Mouse (Mus musculus): ENCODE results near the gene Nipal4. TPM values are rescaled to one million over a fixed set of nuclear protein-coding genes. Genes with fewer than 3 reads are reported as not detected.
"Not testable (repeated sequence)": the region's sequence is repeated elsewhere in the genome, so short reads cannot be mapped to it uniquely, and the experiment has no call there.

Nipal4 gene
- polyA plus RNA-seq, 1 experiment, result 0.57 TPM

- H3K27me3 ChIP-seq (ENCODE audit: control insufficient read depth, insufficient read depth, low read length), result no peaks in the 10 kb centered on the region
- H3K4me1 ChIP-seq (ENCODE audit: control insufficient read depth, insufficient read depth, insufficient read length), result no peaks in the 10 kb centered on the region
- TF ChIP-seq CTCF (IDR thresholded peaks at IDR 0.05; ENCODE audit: extremely low read depth, insufficient read depth, insufficient read length, insufficient replicate concordance) (no peak), POLR2A (IDR thresholded peaks at IDR 0.05; ENCODE audit: low read depth, low read length) (no peak)
- H3K36me3 ChIP-seq (ENCODE audit: control insufficient read depth, insufficient read depth, low read length), result peaks cover 2% of the 10 kb centered on the region
- WGBS, result 90% methylated on average over 2 of the region's 2 CpGs
- no peak for DNase-seq (ENCODE audit: low read depth in 1 of 2, low spot score in 2 of 2)
- no peak overlapping the region for H3K4me3 ChIP-seq (ENCODE audit: extremely low read depth, insufficient read depth, insufficient read length)
- no peak overlapping the region for H3K27ac ChIP-seq (ENCODE audit: insufficient read depth, low read length)
These were observed 22.0 kb upstream of the Nipal4 start for GRCm38 (mm10) chr11:46188283-46188682.

DNA sequence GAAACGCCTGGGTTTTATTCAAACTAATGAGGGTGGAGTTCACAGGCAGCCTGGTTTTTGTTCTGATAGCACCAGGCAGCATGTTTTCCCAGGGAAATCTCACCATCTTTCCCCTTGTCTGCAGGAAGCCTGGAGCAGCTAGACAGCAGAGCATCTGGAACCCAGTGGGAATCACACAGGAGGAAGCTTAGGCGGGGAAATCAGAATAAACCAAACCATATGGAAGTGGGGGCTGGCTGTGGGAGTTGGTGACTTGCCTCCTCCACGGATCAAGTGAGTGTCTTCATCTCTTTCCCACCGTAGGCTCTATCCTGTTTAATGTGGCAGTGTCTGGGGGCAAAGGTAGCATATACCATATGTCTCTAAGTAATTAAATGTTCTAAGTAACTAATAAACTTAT lies 19.2 kb upstream of the Nipal4 start:
- no peak for TF ChIP-seq CTCF (IDR thresholded peaks at IDR 0.05; ENCODE audit: extremely low read depth, insufficient read depth, insufficient read length, insufficient replicate concordance)
- TF ChIP-seq POLR2A (IDR thresholded peaks at IDR 0.05; ENCODE audit: low read depth, low read length), result no peak
- WGBS, result 54% methylated on average over 4 of the region's 4 CpGs

GRCm38 (mm10) chr11:46184946-46185345 lies 18.6 kb upstream of the Nipal4 start:
- no peaks in the 10 kb centered on the region for H3K36me3 ChIP-seq (ENCODE audit: control insufficient read depth, insufficient read depth, low read length)
- no peaks in the 10 kb centered on the region for H3K4me1 ChIP-seq (ENCODE audit: control insufficient read depth, insufficient read depth, insufficient read length)
- 86% methylated on average over 3 of the region's 3 CpGs for WGBS
- H3K4me3 ChIP-seq (ENCODE audit: extremely low read depth, insufficient read depth, insufficient read length), result no peak overlapping the region
- H3K27me3 ChIP-seq (ENCODE audit: control insufficient read depth, insufficient read depth, low read length), result no peaks in the 10 kb centered on the region
- DNase-seq (ENCODE audit: low read depth in 1 of 2, low spot score in 2 of 2), result no peak
- no peak overlapping the region for H3K27ac ChIP-seq (ENCODE audit: insufficient read depth, low read length)
- TF ChIP-seq CTCF (IDR thresholded peaks at IDR 0.05; ENCODE audit: extremely low read depth, insufficient read depth, insufficient read length, insufficient replicate concordance) (no peak), POLR2A (IDR thresholded peaks at IDR 0.05; ENCODE audit: low read depth, low read length) (no peak)

More for the DNA sequence above, 19.2 kb upstream of the Nipal4 start:
- Histone ChIP-seq H3K4me3 (ENCODE audit: extremely low read depth, insufficient read depth, insufficient read length) (no peak overlapping the region), H3K27me3 (ENCODE audit: control insufficient read depth, insufficient read depth, low read length) (no peaks in the 10 kb centered on the region), H3K4me1 (ENCODE audit: control insufficient read depth, insufficient read depth, insufficient read length) (no peaks in the 10 kb centered on the region), H3K36me3 (ENCODE audit: control insufficient read depth, insufficient read depth, low read length) (no peaks in the 10 kb centered on the region), H3K27ac (ENCODE audit: insufficient read depth, low read length) (no peak overlapping the region)
- DNase-seq (ENCODE audit: low read depth in 1 of 2, low spot score in 2 of 2), result no peak

GRCm38 (mm10) chr11:46182031-46182430 lies 15.7 kb upstream of the Nipal4 start:
- WGBS, result 96% methylated on average over 1 of the region's 1 CpGs
- not testable (repeated sequence) for H3K4me1 ChIP-seq (ENCODE audit: control insufficient read depth, insufficient read depth, insufficient read length); H3K36me3 ChIP-seq (ENCODE audit: control insufficient read depth, insufficient read depth, low read length); DNase-seq (ENCODE audit: low read depth in 1 of 2, low spot score in 2 of 2); H3K4me3 ChIP-seq (ENCODE audit: extremely low read depth, insufficient read depth, insufficient read length); H3K27me3 ChIP-seq (ENCODE audit: control insufficient read depth, insufficient read depth, low read length); H3K27ac ChIP-seq (ENCODE audit: insufficient read depth, low read length)

DNA sequence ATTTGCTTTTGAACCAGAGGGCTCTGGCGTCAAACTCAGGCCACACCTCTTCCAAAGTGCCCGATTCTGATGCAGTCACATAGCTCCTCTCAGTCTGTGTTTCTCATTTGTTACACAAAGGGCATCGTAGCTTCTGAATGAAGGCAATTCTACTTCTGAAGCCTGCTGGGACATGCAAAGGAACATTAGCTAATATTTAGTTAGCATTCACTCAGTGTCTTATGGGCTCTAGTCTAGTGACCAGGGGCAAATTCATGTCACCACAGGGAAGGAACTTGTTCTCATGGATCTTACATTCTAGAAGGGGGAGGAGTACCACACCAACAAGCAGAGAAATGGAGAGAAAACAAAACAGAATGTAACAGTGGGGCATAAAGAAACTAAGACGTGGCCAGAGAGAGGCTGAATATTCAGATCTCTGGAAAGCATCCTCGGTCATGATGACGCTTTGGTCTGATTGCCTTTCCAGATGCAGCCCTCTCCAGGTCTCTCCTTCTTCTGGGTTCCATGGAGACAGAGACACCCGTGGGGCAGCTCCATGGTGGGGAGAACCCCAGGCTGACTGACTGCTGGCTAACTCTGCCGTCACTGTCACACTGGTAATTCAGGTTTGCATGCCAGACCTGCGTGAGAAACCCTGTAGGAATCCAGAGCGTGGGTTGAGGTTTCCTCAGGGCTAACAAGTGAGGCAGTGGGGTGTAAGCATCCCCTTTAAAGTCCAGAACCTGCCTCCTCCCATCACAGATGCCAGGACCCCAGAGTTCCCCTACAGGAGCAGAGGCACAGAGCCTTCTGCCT lies 11.1 kb upstream of the Nipal4 start:
- DNase-seq (ENCODE audit: low read depth in 1 of 2, low spot score in 2 of 2), result no peak
- TF ChIP-seq POLR2A (IDR thresholded peaks at IDR 0.05; ENCODE audit: low read depth, low read length), result no peak
- no peak for TF ChIP-seq CTCF (IDR thresholded peaks at IDR 0.05; ENCODE audit: extremely low read depth, insufficient read depth, insufficient read length, insufficient replicate concordance)
- Histone ChIP-seq H3K36me3 (ENCODE audit: control insufficient read depth, insufficient read depth, low read length) (no peaks in the 10 kb centered on the region), H3K27ac (ENCODE audit: insufficient read depth, low read length) (no peak overlapping the region), H3K27me3 (ENCODE audit: control insufficient read depth, insufficient read depth, low read length) (no peaks in the 10 kb centered on the region), H3K4me3 (ENCODE audit: extremely low read depth, insufficient read depth, insufficient read length) (no peak overlapping the region), H3K4me1 (ENCODE audit: control insufficient read depth, insufficient read depth, insufficient read length) (no peaks in the 10 kb centered on the region)
- WGBS, result 85% methylated on average over 10 of the region's 10 CpGs

- 88% methylated on average over 6 of the region's 6 CpGs for WGBS
- Histone ChIP-seq H3K4me1 (ENCODE audit: control insufficient read depth, insufficient read depth, insufficient read length) (no peaks in the 10 kb centered on the region), H3K27ac (ENCODE audit: insufficient read depth, low read length) (no peak overlapping the region), H3K27me3 (ENCODE audit: control insufficient read depth, insufficient read depth, low read length) (no peaks in the 10 kb centered on the region), H3K4me3 (ENCODE audit: extremely low read depth, insufficient read depth, insufficient read length) (no peak overlapping the region), H3K36me3 (ENCODE audit: control insufficient read depth, insufficient read depth, low read length) (no peaks in the 10 kb centered on the region)
- TF ChIP-seq POLR2A (IDR thresholded peaks at IDR 0.05; ENCODE audit: low read depth, low read length) (no peak), CTCF (IDR thresholded peaks at IDR 0.05; ENCODE audit: extremely low read depth, insufficient read depth, insufficient read length, insufficient replicate concordance) (no peak)
- DNase-seq (ENCODE audit: low read depth in 1 of 2, low spot score in 2 of 2), result no peak
These were observed 9.8 kb upstream of the Nipal4 start for GRCm38 (mm10) chr11:46176155-46176554.

DNA sequence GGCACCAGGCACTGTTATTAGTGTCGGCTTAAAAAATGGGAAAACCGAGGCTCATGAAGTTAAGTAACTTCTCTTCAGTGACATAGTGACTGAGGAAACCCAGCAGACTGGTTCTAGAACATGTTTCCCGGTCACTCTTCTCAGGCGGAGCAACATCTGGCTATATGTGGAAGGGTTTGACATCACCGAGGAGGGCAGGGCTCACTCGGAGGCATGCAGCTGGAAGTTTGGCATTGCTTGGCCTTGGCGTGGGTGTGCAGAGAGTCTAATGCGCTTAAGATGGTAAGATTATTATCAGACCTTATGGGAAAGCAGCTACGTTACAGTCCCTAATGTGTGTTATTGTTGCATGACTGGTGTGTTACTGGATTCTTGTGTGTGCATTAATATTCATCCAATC lies 5.8 kb upstream of the Nipal4 start:
- Histone ChIP-seq H3K36me3 (ENCODE audit: control insufficient read depth, insufficient read depth, low read length) (no peaks in the 10 kb centered on the region), H3K4me3 (ENCODE audit: extremely low read depth, insufficient read depth, insufficient read length) (no peak overlapping the region), H3K27me3 (ENCODE audit: control insufficient read depth, insufficient read depth, low read length) (0 out of 2 replicates have a peak, but pooled peaks cover 1% of the 10 kb centered on the region), H3K27ac (ENCODE audit: insufficient read depth, low read length) (no peak overlapping the region), H3K4me1 (ENCODE audit: control insufficient read depth, insufficient read depth, insufficient read length) (no peaks in the 10 kb centered on the region)
- TF ChIP-seq CTCF (IDR thresholded peaks at IDR 0.05; ENCODE audit: extremely low read depth, insufficient read depth, insufficient read length, insufficient replicate concordance), result no peak
- TF ChIP-seq POLR2A (IDR thresholded peaks at IDR 0.05; ENCODE audit: low read depth, low read length), result no peak
- WGBS, result 91% methylated on average over 9 of the region's 9 CpGs
- DNase-seq (ENCODE audit: low read depth in 1 of 2, low spot score in 2 of 2), result no peak

Data from spleen, adult 2 months (tissue).